Comparison of ENCODE assay signal across 25 mouse cellular contexts in genomic region chr7:44886964-44887363, GRCm38 (mm10). TPM values are rescaled to one million over a fixed set of nuclear protein-coding genes. Genes with fewer than 3 reads are reported as not detected.
DNase-seq lines count a peak whose midpoint lies in the region; ATAC-seq and TF ChIP-seq lines count a peak whose summit lies in the region.
"Had no signal": no experiment of that assay in that cellular context is flagged by ENCODE, and none has a peak within 500 bp of the region (broad histone marks: within the 10 kb centered on the region; RNA-seq: fewer than 3 reads in every experiment).

No protein-coding gene starts in this region.

- intact Hi-C loops in gastrocnemius, adult 2 months (cut with DNase I): loop anchor here (2.0 kb wide), 1 partner anchor 14 kb away; no protein-coding TSS in a partner anchor

- peaks cover 30% of the 10 kb centered on the region for H3K4me1 ChIP-seq in kidney, embryonic 16.5 days (ENCODE audit: insufficient read depth, low read length)
- peaks cover 38% of the 10 kb centered on the region for H3K4me1 ChIP-seq in neural tube, embryonic 13.5 days (replicated peaks)

- no peaks in the 10 kb centered on the region for H3K9me3 ChIP-seq in kidney, embryonic 16.5 days (ENCODE audit: low read length)
- H3K9me3 ChIP-seq in neural tube, embryonic 13.5 days: no peaks in the 10 kb centered on the region
- H3K9me3 ChIP-seq: embryonic facial prominence, embryonic 12.5 days; forebrain, embryonic 15.5 days; heart, embryonic 15.5 days; hindbrain, embryonic 10.5 days; limb, embryonic 12.5 days; liver, embryonic 12.5 days; midbrain, embryonic 10.5 days had no signal

- peaks cover 52% of the 10 kb centered on the region for H3K36me3 ChIP-seq in kidney, embryonic 16.5 days (ENCODE audit: insufficient read depth, low read length)
- peaks cover 75% of the 10 kb centered on the region for H3K36me3 ChIP-seq in neural tube, embryonic 13.5 days

- no peak overlapping the region for H3K4me3 ChIP-seq in gastrocnemius, adult 2 months
- H3K4me3 ChIP-seq in kidney, embryonic 16.5 days (ENCODE audit: low read length): no peak overlapping the region
- no peak overlapping the region for H3K4me3 ChIP-seq in neural tube, embryonic 13.5 days
- H3K4me3 ChIP-seq: embryonic facial prominence, embryonic 12.5 days; forebrain, embryonic 15.5 days; heart, adult 2 months; heart, embryonic 15.5 days; hindbrain, embryonic 10.5 days; limb, embryonic 12.5 days; liver, embryonic 12.5 days; midbrain, embryonic 10.5 days had no signal

- 84% methylated on average over 7 of the region's 7 CpGs for WGBS in kidney, embryonic 16.5 days
- WGBS in neural tube, embryonic 13.5 days: 87% methylated on average over 7 of the region's 7 CpGs

- no peak for DNase-seq in gastrocnemius, adult 2 months
- no peak for DNase-seq in gastrocnemius, postnatal 25 days
- DNase-seq in kidney, postnatal 4 days: no peak
- no peak for DNase-seq in neural tube, embryonic 10.5 days (ENCODE audit: extremely low spot score, low spot score)
- DNase-seq in thymus, postnatal 14 days: no peak
- DNase-seq: adrenal gland, postnatal 14 days; cerebellum, adult 9-10 months; gastrocnemius, postnatal 10 days; heart, adult 2 months; kidney, adult 11 months; layer of hippocampus, postnatal 36 days; lung, embryonic 14.5 days; retina, postnatal 1 day; right cerebral cortex, postnatal 25 days had no signal

- H3K9ac ChIP-seq in kidney, embryonic 16.5 days (replicated peaks; ENCODE audit: low read length): no peak overlapping the region; the same call in 1 of the 2 replicates
- 0 out of 2 replicates have a peak overlapping the region, but pooled peaks have one; percentile 8 for H3K9ac ChIP-seq in neural tube, embryonic 13.5 days
- H3K9ac ChIP-seq: embryonic facial prominence, embryonic 12.5 days; forebrain, embryonic 15.5 days; heart, embryonic 15.5 days; limb, embryonic 12.5 days; liver, embryonic 12.5 days; lung, embryonic 14.5 days had no signal

- H3K27ac ChIP-seq in gastrocnemius, adult 2 months: peak overlapping the region; percentile 75; the same call in 1 of the 2 replicates
- H3K27ac ChIP-seq in kidney, embryonic 16.5 days (ENCODE audit: low read length): 0 out of 2 replicates have a peak overlapping the region, but pooled peaks have one; percentile 25
- H3K27ac ChIP-seq in neural tube, embryonic 13.5 days (replicated peaks): no peak overlapping the region
- H3K27ac ChIP-seq: embryonic facial prominence, embryonic 12.5 days; forebrain, embryonic 15.5 days; hindbrain, embryonic 10.5 days; kidney, postnatal 0 days; limb, embryonic 12.5 days; liver, embryonic 12.5 days; midbrain, embryonic 10.5 days had no signal

- no peak for ATAC-seq in kidney, embryonic 16.5 days (ENCODE audit: low FRiP score, low TSS enrichment)
- no peak for ATAC-seq in neural tube, embryonic 13.5 days (ENCODE audit: low read depth)
- ATAC-seq: CD4-positive, CD25-positive, alpha-beta regulatory T cell, adult 4 months; forebrain, embryonic 15.5 days; liver, embryonic 12.5 days had no signal

- H3K27me3 ChIP-seq in kidney, embryonic 16.5 days (ENCODE audit: insufficient read depth, low read length): no peaks in the 10 kb centered on the region
- no peaks in the 10 kb centered on the region for H3K27me3 ChIP-seq in neural tube, embryonic 13.5 days
- H3K27me3 ChIP-seq: embryonic facial prominence, embryonic 12.5 days; forebrain, embryonic 15.5 days; heart, embryonic 15.5 days; limb, embryonic 12.5 days; liver, embryonic 12.5 days had no signal

- no peak for TF ChIP-seq CTCF in gastrocnemius, adult 2 months (IDR thresholded peaks at IDR 0.05)

- no peak overlapping the region for H3K4me2 ChIP-seq in kidney, embryonic 16.5 days (replicated peaks; ENCODE audit: low read depth, low read length)
- H3K4me2 ChIP-seq in neural tube, embryonic 13.5 days: no peak overlapping the region
- H3K4me2 ChIP-seq: embryonic facial prominence, embryonic 12.5 days; forebrain, embryonic 15.5 days; heart, embryonic 15.5 days; limb, embryonic 12.5 days; liver, embryonic 12.5 days; lung, embryonic 14.5 days had no signal

RNA-seq across cellular contexts. Expression of gene Med25, which starts 5.5 kb away (rescaled TPM):
- total RNA-seq in gastrocnemius, adult 2 months (2021): 10 to 100 TPM; 53.1 to 68.5 TPM
- 10 to 100 TPM; 50.9 to 51.2 TPM for total RNA-seq in gastrocnemius, postnatal 25 days (2021)
- polyA plus RNA-seq in kidney, embryonic 16.5 days (2015; fragmentation: Nextera tagmentation; extraction: Ambion mirVana): 136 and 149 TPM in 2 replicates
- polyA plus RNA-seq in neural tube, embryonic 13.5 days (2015; fragmentation: Nextera tagmentation; extraction: Ambion mirVana): 134 and 138 TPM in 2 replicates

RNA-seq across cellular contexts. Expression of gene Fuz, which starts 8.9 kb away (rescaled TPM):
- total RNA-seq in gastrocnemius, adult 2 months (2021): 10 to 100 TPM; 16.4 to 18.6 TPM
- total RNA-seq in gastrocnemius, postnatal 25 days (2021): 10 to 100 TPM; 16.1 to 17.3 TPM
- 27.7 and 28.4 TPM in 2 replicates for polyA plus RNA-seq in kidney, embryonic 16.5 days (2015; fragmentation: Nextera tagmentation; extraction: Ambion mirVana)
- polyA plus RNA-seq in neural tube, embryonic 13.5 days (2015; fragmentation: Nextera tagmentation; extraction: Ambion mirVana): 14.9 and 17.9 TPM in 2 replicates

RNA-seq across cellular contexts. Expression of gene Ptov1, which starts 17.4 kb away (rescaled TPM):
- 100 to 1,000 TPM; 126 to 137 TPM for total RNA-seq in gastrocnemius, adult 2 months (2021)
- 100 to 1,000 TPM; 116 to 125 TPM for total RNA-seq in gastrocnemius, postnatal 25 days (2021)
- polyA plus RNA-seq in kidney, embryonic 16.5 days (2015; fragmentation: Nextera tagmentation; extraction: Ambion mirVana): 371 and 404 TPM in 2 replicates
- polyA plus RNA-seq in neural tube, embryonic 13.5 days (2015; fragmentation: Nextera tagmentation; extraction: Ambion mirVana): 471 and 515 TPM in 2 replicates

RNA-seq across cellular contexts. Expression of gene Pnkp, which starts 30.0 kb away (rescaled TPM):
- total RNA-seq in gastrocnemius, adult 2 months (2021): 10 to 100 TPM; 19.4 to 21.2 TPM
- total RNA-seq in gastrocnemius, postnatal 25 days (2021): 10 to 100 TPM; 15.6 to 15.8 TPM
- 38.7 and 40.4 TPM in 2 replicates for polyA plus RNA-seq in kidney, embryonic 16.5 days (2015; fragmentation: Nextera tagmentation; extraction: Ambion mirVana)
- polyA plus RNA-seq in neural tube, embryonic 13.5 days (2015; fragmentation: Nextera tagmentation; extraction: Ambion mirVana): 30.2 and 31.6 TPM in 2 replicates

RNA-seq across cellular contexts. Expression of gene Tbc1d17, which starts 38.1 kb away (rescaled TPM):
- total RNA-seq in gastrocnemius, adult 2 months (2021): 10 to 100 TPM; 40.8 to 56.4 TPM
- total RNA-seq in gastrocnemius, postnatal 25 days (2021): 10 to 100 TPM; 38.6 to 41.2 TPM
- polyA plus RNA-seq in kidney, embryonic 16.5 days (2015; fragmentation: Nextera tagmentation; extraction: Ambion mirVana): 93.9 and 94.9 TPM in 2 replicates
- polyA plus RNA-seq in neural tube, embryonic 13.5 days (2015; fragmentation: Nextera tagmentation; extraction: Ambion mirVana): 94.0 and 101 TPM in 2 replicates
